Mouse (Mus musculus) ES-E14 (cell line): ENCODE measurements at regions not wholly inside any gene's neighbourhood (a gene's known extent, or its start where the extent isn't known, plus 50 kb on each side); places are given as distances from the start of the nearest gene placed in this dataset.

Experiments
- DNase-seq: peaks from one replicate; pipeline ENCODE4 v3.0.0-alpha.2; 2013; ENCODE audit warnings: low read depth, low spot score
- H3K27ac ChIP-seq: 2 replicates; pipeline ENCODE4 v1.5.1; 2012; ENCODE audit warnings: low read depth, mild to moderate bottlenecking, low read length, moderate library complexity, mixed read lengths; ENCODE audit not compliant: poor library complexity, insufficient read depth, severe bottlenecking
- H3K36me3 ChIP-seq: 2 replicates; pipeline ENCODE4 v1.6.1; 2012; ENCODE audit warnings: mild to moderate bottlenecking, low read length, moderate library complexity, mixed read lengths; ENCODE audit not compliant: control insufficient read depth, poor library complexity, insufficient read depth, severe bottlenecking
- H3K4me1 ChIP-seq, 2 experiments: fragments of 150-350 bp in 1 of 2; sonication (generic) in 1 of 2; 2 replicates each; pipeline ENCODE4 v1.6.1; 2012; ENCODE audit warnings: low read length in 2 of 2, mild to moderate bottlenecking in 1 of 2, mixed read lengths in 1 of 2; ENCODE audit not compliant: control insufficient read depth in 2 of 2, insufficient read depth in 2 of 2, poor library complexity in 1 of 2
- H3K4me3 ChIP-seq, 2 experiments: fragments of 150-350 bp in 1 of 2; sonication (generic) in 1 of 2; 2 replicates each; pipeline ENCODE4 v1.5.1; 2012; ENCODE audit warnings: low read length in 2 of 2, low read depth in 1 of 2, mild to moderate bottlenecking in 1 of 2, mixed read lengths in 1 of 2; ENCODE audit not compliant: insufficient read depth in 1 of 2, poor library complexity in 1 of 2, severe bottlenecking in 1 of 2
- H3K9ac ChIP-seq: 2 replicates; pipeline ENCODE4 v1.6.1; 2012; ENCODE audit warnings: low read depth, mild to moderate bottlenecking, low read length, mixed read lengths; ENCODE audit not compliant: poor library complexity, insufficient read depth, severe bottlenecking
- H3K9me3 ChIP-seq: fragments of 150-350 bp; sonication (generic); 2 replicates; pipeline ENCODE4 v1.6.1; 2012; ENCODE audit warnings: low read depth, mild to moderate bottlenecking, low read length; ENCODE audit not compliant: control insufficient read depth, insufficient read depth
- CHD2 ChIP-seq: IDR thresholded peaks from 2 replicates; pipeline ENCODE4 v1.6.1; 2014; ENCODE audit warnings: mild to moderate bottlenecking, low read depth, low read length, inconsistent platforms
- HCFC1 ChIP-seq: IDR thresholded peaks from 2 replicates; pipeline ENCODE4 v1.6.1; 2012; ENCODE audit warnings: low read length, inconsistent platforms, borderline replicate concordance; ENCODE audit not compliant: insufficient read depth
- MAFK ChIP-seq: IDR thresholded peaks from 2 replicates; pipeline ENCODE4 v1.6.1; 2014; ENCODE audit warnings: mild to moderate bottlenecking, low read depth, low read length, inconsistent platforms; ENCODE audit not compliant: insufficient read depth
- ZC3H11A ChIP-seq: IDR thresholded peaks from 2 replicates; pipeline ENCODE4 v1.6.1; 2012; ENCODE audit warnings: low read depth, mild to moderate bottlenecking, inconsistent platforms, low read length, borderline replicate concordance
- ZNF384 ChIP-seq: IDR thresholded peaks from 2 replicates; pipeline ENCODE4 v1.6.1; 2012; ENCODE audit warnings: low read depth, low read length, inconsistent platforms
- in situ Hi-C, 2 experiments: fragments of 600-800 bp; cut with MboI; formaldehyde crosslinking; loops; one replicate each; pipeline ENCODE4 v1.15.1; 2025; ENCODE audit warnings: low sequenced_read_pairs in 2 of 2, inconsistent platforms in 1 of 2; ENCODE audit not compliant: unreplicated experiment in 2 of 2

GRCm38 (mm10) chr13:117393488-117393887 is 172.6 kb upstream of the Gm17509 start:
- no peak for DNase-seq
- TF ChIP-seq MAFK, result no peak
- TF ChIP-seq ZNF384, result no peak
- no peak for TF ChIP-seq CHD2
- no peak for TF ChIP-seq ZC3H11A
- no peak for TF ChIP-seq HCFC1
- Histone ChIP-seq H3K27ac (no peak overlapping the region), H3K4me3 (no peak overlapping the region), H3K9me3 (no peaks in the 10 kb centered on the region), H3K36me3 (no peaks in the 10 kb centered on the region), H3K9ac (no peak overlapping the region), H3K4me1 (no peaks in the 10 kb centered on the region)
- in situ Hi-C loops, result no loop called here

GRCm38 (mm10) chr13:117401245-117401644 is 180.4 kb upstream of the Gm17509 start:
- Histone ChIP-seq H3K4me1 (no peaks in the 10 kb centered on the region), H3K9ac (no peak overlapping the region), H3K4me3 (no peak overlapping the region), H3K27ac (no peak overlapping the region), H3K9me3 (no peaks in the 10 kb centered on the region), H3K36me3 (no peaks in the 10 kb centered on the region)
- TF ChIP-seq ZC3H11A (no peak), MAFK (no peak), ZNF384 (no peak), CHD2 (no peak), HCFC1 (no peak)
- in situ Hi-C loops, result no loop called here
- no peak for DNase-seq

GRCm38 (mm10) chr13:117409940-117410339 is 189.1 kb upstream of the Gm17509 start:
- Histone ChIP-seq H3K27ac (no peak overlapping the region), H3K9ac (no peak overlapping the region), H3K4me3 (no peak overlapping the region), H3K4me1 (no peaks in the 10 kb centered on the region), H3K9me3 (no peaks in the 10 kb centered on the region), H3K36me3 (no peaks in the 10 kb centered on the region)
- TF ChIP-seq ZNF384 (no peak), CHD2 (no peak), HCFC1 (no peak), MAFK (no peak), ZC3H11A (no peak)
- in situ Hi-C loops, result no loop called here
- DNase-seq, result no peak

- in situ Hi-C loops, result no loop called here
- TF ChIP-seq CHD2 (no peak), HCFC1 (no peak), ZC3H11A (no peak)
- Histone ChIP-seq H3K4me3 (no peak overlapping the region), H3K9ac (no peak overlapping the region), H3K36me3 (no peaks in the 10 kb centered on the region), H3K27ac (no peak overlapping the region), H3K4me1 (no peaks in the 10 kb centered on the region), H3K9me3 (no peaks in the 10 kb centered on the region)
- no peak for DNase-seq
Observed at GRCm38 (mm10) chr13:117413616-117414015, 188.5 kb upstream of the Hcn1 start.

GRCm38 (mm10) chr13:117423558-117423957 is 178.6 kb upstream of the Hcn1 start:
- H3K4me1 ChIP-seq, result no peaks in the 10 kb centered on the region
- H3K27ac ChIP-seq, result no peak overlapping the region
- H3K9ac ChIP-seq, result no peak overlapping the region
- no peaks in the 10 kb centered on the region for H3K36me3 ChIP-seq
- H3K9me3 ChIP-seq, result no peaks in the 10 kb centered on the region
- H3K4me3 ChIP-seq, result no peak overlapping the region
- TF ChIP-seq HCFC1, result no peak
- TF ChIP-seq MAFK, result no peak
- no peak for TF ChIP-seq CHD2
- TF ChIP-seq ZC3H11A, result no peak
- TF ChIP-seq ZNF384, result no peak
- in situ Hi-C loops, result no loop called here
- DNase-seq, result no peak
